Mouse (Mus musculus): ENCODE data around the gene Cacnb2.

DNA sequence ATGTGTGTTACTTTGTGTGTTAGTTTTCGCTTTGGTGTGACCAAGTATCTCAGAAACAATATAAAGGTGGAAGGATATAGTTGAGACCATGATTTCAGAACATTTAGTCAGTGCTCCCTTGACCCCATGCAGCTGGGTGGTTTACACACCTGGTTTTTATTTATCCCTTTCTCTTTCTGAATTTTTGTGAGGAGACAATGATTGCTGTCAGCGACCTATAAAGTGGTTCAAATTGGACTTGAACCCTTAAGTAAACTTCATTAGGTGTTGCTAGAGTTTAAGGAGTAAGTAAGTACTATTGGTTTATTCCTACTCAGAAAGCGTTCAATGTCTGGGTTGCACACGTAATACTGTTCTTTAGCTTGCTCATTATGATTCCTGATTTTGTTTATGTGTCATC is 36.4 kb downstream of the Cacnb2 start:
- TF ChIP-seq CTCF (IDR thresholded peaks at IDR 0.05) (no peak), EP300 (IDR thresholded peaks at IDR 0.05; ENCODE audit: insufficient read depth, low read depth, low read length) (no peak), POLR2A (IDR thresholded peaks at IDR 0.05; ENCODE audit: insufficient read depth, low read depth, low read length) (no peak)
